Mouse (Mus musculus): ENCODE data around the gene Cops2. TPM values are rescaled to one million over a fixed set of nuclear protein-coding genes. Genes with fewer than 3 reads are reported as not detected.

Cops2 gene
- polyA plus RNA-seq (2014; fragmentation: Nextera tagmentation; extraction: Ambion mirVana) = 96.6 and 104 TPM in 2 replicates

DNA sequence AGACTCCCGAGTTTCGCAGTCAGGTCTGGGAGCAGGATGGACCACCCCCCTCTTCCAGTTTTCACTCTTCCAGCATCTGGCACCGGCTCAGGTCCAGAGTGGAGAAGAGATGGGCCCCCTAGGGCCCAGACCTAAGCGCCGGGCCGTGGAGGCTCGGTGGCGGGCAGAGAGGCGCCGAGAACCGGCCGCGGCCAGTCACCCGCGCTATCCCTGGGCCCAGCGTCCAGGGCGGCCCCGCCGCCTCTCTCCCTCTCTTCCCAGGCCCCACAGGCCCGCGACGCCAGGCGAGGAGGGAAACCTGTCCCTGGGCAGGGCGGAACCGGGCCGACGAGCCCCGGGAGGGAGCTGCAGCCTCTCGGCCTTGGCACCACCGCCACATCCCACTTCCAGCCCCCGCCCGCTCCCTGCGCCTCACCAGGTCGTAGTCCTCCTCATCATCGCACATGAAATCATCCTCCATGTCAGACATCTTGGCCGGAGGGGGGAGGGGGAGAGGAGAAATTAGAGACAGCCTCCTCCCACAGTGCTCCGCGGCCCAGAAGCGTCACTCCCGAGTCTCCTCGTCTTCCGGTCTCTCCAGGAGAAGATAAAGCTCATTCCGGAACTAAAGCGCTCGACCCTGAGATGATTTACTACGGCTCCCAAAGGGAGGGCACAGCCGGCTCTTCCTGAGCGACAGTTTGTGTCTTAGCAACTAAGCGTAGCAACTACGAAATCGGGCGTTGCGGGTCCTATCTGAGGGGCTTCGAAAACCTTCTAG lies at the start of gene Cops2, which contains the start of gene Galk2:
Cops2 (minus strand) TSS at position 619 of the 760 bp plus-strand sequence.
Galk2 (plus strand) TSS at position 589 of the 760 bp plus-strand sequence.
- Histone ChIP-seq H3K9ac (ENCODE audit: low read depth, low read length) (peak within 1 kb of the TSS; percentile 98), H3K4me3 (ENCODE audit: low read length) (peak within 1 kb of the TSS; percentile 99), H3K27ac (ENCODE audit: low read depth, low read length) (peak within 1 kb of the TSS; percentile 83), H3K36me3 (ENCODE audit: control insufficient read depth, insufficient read depth, low read length) (no peaks in the 10 kb centered on the region), H3K4me1 (ENCODE audit: control insufficient read depth, insufficient read depth, low read length) (0 out of 2 replicates have a peak, but pooled peaks cover 3% of the 10 kb centered on the region), H3K4me2 (replicated peaks; ENCODE audit: low read depth, low read length) (peak within 1 kb of the TSS; percentile 59), H3K27me3 (ENCODE audit: control insufficient read depth, insufficient read depth, low read length) (no peaks in the 10 kb centered on the region), H3K9me3 (ENCODE audit: control insufficient read depth, low read length) (no peaks in the 10 kb centered on the region)
- 0% methylated on average over 50 of the region's 54 CpGs for WGBS
- ATAC-seq (ENCODE audit: low FRiP score, low TSS enrichment) = peak; percentile 99

DNA sequence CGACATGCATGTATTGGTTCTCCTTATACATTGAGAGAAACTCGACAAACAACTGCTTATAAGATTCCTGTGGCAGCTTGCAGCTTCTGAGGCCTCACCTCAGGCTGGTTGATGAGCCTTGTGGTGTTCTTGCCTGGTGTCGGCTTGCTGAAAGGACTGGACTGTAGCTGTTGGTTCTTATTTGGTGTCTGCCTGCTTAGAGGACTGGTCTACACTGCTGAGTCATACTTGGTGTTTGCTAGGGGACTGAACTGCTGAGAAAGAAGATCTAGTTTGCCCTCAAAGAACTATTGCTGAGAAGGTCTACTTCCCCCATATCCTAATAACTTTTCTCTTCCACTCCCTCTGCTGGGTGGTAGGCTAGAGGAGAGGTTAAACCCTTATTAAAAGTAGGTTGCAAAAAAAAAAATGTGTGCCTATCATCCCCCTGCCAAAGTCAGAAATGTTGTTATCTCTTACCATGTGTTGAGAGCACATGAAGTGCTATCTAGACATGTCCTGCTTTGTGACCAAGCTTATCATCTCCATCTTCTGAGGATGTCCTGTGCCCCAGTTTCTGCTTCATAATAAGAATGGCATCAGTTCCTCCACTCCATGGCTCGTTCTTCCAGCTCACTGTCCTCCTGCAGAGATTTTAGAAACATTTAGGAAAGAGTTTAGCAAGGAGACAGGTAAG lies 48.8 kb upstream of the Cops2 start:
- WGBS = 94% methylated on average over 4 of the region's 4 CpGs
- no peaks in the 10 kb centered on the region for H3K9me3 ChIP-seq (ENCODE audit: control insufficient read depth, low read length)

DNA sequence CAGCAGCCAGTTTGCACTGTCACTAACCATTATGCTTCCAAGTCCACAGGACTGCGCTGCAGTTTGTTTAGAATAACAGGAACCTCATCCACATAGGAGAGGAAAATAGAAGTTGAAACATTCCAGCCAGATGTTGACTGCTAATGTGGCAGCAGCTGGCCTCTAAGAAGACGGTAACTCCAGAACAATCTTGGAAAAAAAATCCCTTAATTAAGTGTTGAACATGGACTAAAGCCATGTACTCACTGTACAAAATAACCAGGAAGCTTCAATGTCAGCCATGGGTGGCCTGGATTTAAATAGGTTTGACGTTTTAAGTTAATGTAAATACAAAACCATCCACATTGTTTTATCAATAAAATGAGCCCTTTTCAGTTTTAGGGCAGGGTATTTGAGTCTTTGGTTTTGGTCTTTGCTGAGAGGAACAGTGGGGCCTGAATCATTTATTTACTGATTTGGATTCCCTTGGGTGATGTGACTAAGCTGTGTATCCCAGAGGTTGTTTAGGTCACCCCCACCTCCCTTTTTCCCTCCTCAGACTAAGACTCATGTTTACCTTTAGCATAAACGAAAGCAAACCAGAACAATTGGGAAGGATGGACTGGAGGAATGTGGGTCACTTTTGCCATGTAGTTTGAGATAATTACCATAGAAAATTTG lies 47.6 kb upstream of the Cops2 start:
- Histone ChIP-seq H3K27ac (ENCODE audit: low read depth, low read length) (no peak overlapping the region), H3K4me1 (ENCODE audit: control insufficient read depth, insufficient read depth, low read length) (no peaks in the 10 kb centered on the region)
- no peak for ATAC-seq (ENCODE audit: low FRiP score, low TSS enrichment)

More for the DNA sequence above, 48.8 kb upstream of the Cops2 start:
- no peak for ATAC-seq (ENCODE audit: low FRiP score, low TSS enrichment)
- Histone ChIP-seq H3K9ac (ENCODE audit: low read depth, low read length) (no peak overlapping the region), H3K27me3 (ENCODE audit: control insufficient read depth, insufficient read depth, low read length) (no peaks in the 10 kb centered on the region), H3K4me1 (ENCODE audit: control insufficient read depth, insufficient read depth, low read length) (no peaks in the 10 kb centered on the region), H3K27ac (ENCODE audit: low read depth, low read length) (no peak overlapping the region), H3K36me3 (ENCODE audit: control insufficient read depth, insufficient read depth, low read length) (peaks cover 4% of the 10 kb centered on the region; the same call in 1 of the 2 replicates), H3K4me3 (ENCODE audit: low read length) (no peak overlapping the region), H3K4me2 (replicated peaks; ENCODE audit: low read depth, low read length) (no peak overlapping the region)

DNA sequence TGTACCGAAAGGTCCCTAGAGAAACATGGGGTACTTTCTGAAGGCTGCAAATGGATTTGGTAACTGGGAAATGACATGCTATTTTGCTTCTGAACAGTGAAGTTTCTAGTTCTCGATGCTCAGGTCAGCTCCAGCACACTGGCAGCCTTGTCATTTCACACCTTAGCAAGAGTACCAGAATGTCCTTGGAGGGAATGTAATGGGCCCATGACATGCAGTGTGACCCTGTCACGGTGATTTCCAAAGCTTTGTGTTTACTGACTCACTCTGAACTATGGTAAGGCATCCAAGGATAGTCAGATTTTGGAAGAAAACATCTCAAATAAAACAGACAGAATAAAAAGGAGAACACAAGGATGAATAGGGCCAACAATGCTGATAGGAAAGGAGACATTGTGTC lies 42.5 kb upstream of the Cops2 start:
- Histone ChIP-seq H3K4me3 (ENCODE audit: low read length) (no peak overlapping the region), H3K36me3 (ENCODE audit: control insufficient read depth, insufficient read depth, low read length) (peaks cover 10% of the 10 kb centered on the region; the same call in 1 of the 2 replicates), H3K4me1 (ENCODE audit: control insufficient read depth, insufficient read depth, low read length) (no peaks in the 10 kb centered on the region), H3K4me2 (replicated peaks; ENCODE audit: low read depth, low read length) (no peak overlapping the region), H3K27me3 (ENCODE audit: control insufficient read depth, insufficient read depth, low read length) (no peaks in the 10 kb centered on the region), H3K9me3 (ENCODE audit: control insufficient read depth, low read length) (no peaks in the 10 kb centered on the region), H3K9ac (ENCODE audit: low read depth, low read length) (no peak overlapping the region), H3K27ac (ENCODE audit: low read depth, low read length) (no peak overlapping the region)
- ATAC-seq (ENCODE audit: low FRiP score, low TSS enrichment) = no peak
- 88% methylated on average over 3 of the region's 3 CpGs for WGBS

More for the DNA sequence above, 47.6 kb upstream of the Cops2 start:
- 86% methylated on average over 4 of the region's 4 CpGs for WGBS
- H3K36me3 ChIP-seq (ENCODE audit: control insufficient read depth, insufficient read depth, low read length) = peaks cover 4% of the 10 kb centered on the region; the same call in 1 of the 2 replicates
- H3K4me3 ChIP-seq (ENCODE audit: low read length) = no peak overlapping the region
- H3K9me3 ChIP-seq (ENCODE audit: control insufficient read depth, low read length) = no peaks in the 10 kb centered on the region
- H3K4me2 ChIP-seq (replicated peaks; ENCODE audit: low read depth, low read length) = no peak overlapping the region
- H3K27me3 ChIP-seq (ENCODE audit: control insufficient read depth, insufficient read depth, low read length) = no peaks in the 10 kb centered on the region
- no peak overlapping the region for H3K9ac ChIP-seq (ENCODE audit: low read depth, low read length)

DNA sequence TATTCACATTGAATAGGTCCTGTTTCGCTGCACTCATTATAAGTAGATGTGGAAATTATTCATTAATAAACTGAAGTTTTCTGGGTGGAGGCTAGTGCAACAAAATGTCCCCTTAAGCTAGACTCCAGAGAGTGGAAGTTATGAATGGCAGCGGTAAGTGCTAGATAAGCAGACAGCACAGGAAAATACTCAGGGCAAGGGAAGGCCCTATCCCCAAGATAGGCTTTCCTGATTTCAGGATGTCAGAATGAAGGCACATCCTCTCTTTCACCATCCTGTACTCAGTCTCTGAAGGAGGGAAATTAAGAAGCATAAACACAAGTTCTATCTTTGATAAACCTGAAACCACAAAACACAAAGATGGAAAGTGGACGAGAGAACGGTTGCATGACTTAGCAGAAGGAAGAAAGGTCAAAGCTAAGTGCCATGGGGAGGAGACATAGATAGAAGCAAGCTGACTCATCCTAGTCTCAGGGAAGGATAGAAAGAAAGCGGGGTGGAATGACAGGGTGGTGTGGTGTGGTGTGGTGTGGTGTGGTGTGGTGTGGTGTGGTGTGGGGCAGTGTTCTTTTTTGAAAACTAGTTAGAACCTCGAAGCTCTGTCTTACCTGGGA lies 42.0 kb upstream of the Cops2 start:
- Histone ChIP-seq H3K9me3 (ENCODE audit: control insufficient read depth, low read length) (no peaks in the 10 kb centered on the region), H3K36me3 (ENCODE audit: control insufficient read depth, insufficient read depth, low read length) (peaks cover 10% of the 10 kb centered on the region; the same call in 1 of the 2 replicates), H3K27me3 (ENCODE audit: control insufficient read depth, insufficient read depth, low read length) (no peaks in the 10 kb centered on the region), H3K9ac (ENCODE audit: low read depth, low read length) (no peak overlapping the region), H3K4me1 (ENCODE audit: control insufficient read depth, insufficient read depth, low read length) (no peaks in the 10 kb centered on the region), H3K27ac (ENCODE audit: low read depth, low read length) (no peak overlapping the region), H3K4me3 (ENCODE audit: low read length) (no peak overlapping the region), H3K4me2 (replicated peaks; ENCODE audit: low read depth, low read length) (no peak overlapping the region)
- 86% methylated on average over 6 of the region's 6 CpGs for WGBS
- no peak for ATAC-seq (ENCODE audit: low FRiP score, low TSS enrichment)

DNA sequence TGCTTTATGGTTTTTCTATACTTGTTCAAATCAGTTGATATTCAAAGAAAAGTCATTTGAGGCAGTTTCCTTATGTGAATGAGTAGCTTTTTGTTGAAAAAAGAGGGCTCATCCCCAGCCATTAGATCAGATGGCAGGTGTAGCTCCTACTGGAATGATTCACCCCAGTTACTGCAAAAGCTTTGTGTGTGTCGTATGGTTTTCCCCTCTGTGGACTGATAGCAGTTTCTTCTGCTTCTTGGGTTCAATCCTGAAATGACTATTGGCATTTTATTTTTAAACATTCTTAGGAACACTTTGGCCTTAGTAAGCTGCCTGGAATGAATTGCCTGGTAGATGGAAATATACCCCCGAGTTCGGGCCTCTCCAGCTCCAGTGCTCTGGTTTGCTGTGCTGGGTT lies 37.4 kb upstream of the Cops2 start:
- ATAC-seq (ENCODE audit: low FRiP score, low TSS enrichment) = no peak
- H3K9ac ChIP-seq (ENCODE audit: low read depth, low read length) = no peak overlapping the region
- peaks cover 5% of the 10 kb centered on the region; the same call in 1 of the 2 replicates for H3K36me3 ChIP-seq (ENCODE audit: control insufficient read depth, insufficient read depth, low read length)
- 95% methylated on average over 3 of the region's 3 CpGs for WGBS
- no peak overlapping the region for H3K4me3 ChIP-seq (ENCODE audit: low read length)
- no peak overlapping the region for H3K4me2 ChIP-seq (replicated peaks; ENCODE audit: low read depth, low read length)
- no peaks in the 10 kb centered on the region for H3K27me3 ChIP-seq (ENCODE audit: control insufficient read depth, insufficient read depth, low read length)
- no peak overlapping the region for H3K27ac ChIP-seq (ENCODE audit: low read depth, low read length)
- H3K9me3 ChIP-seq (ENCODE audit: control insufficient read depth, low read length) = no peaks in the 10 kb centered on the region
- H3K4me1 ChIP-seq (ENCODE audit: control insufficient read depth, insufficient read depth, low read length) = no peaks in the 10 kb centered on the region

DNA sequence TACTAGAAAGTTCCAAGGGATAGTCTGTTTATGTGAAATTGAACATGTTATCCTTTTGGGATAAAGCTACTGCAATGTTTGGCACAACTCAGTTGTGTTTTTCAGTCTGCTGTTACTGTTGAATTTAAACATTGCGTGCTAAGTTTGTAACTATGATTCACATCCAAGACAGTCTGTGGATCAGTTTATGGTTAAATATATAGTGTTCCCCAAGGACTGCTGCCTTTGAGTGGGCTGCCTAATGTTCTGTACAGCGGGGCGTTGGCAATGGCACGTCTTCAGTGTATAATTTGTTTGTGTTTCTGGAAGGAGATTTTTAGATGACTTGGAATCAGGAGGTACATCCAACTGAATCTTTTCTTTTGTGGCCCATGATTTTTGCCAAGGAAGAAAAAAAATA lies 36.2 kb upstream of the Cops2 start:
- Histone ChIP-seq H3K36me3 (ENCODE audit: control insufficient read depth, insufficient read depth, low read length) (peaks cover 5% of the 10 kb centered on the region; the same call in 1 of the 2 replicates), H3K9me3 (ENCODE audit: control insufficient read depth, low read length) (no peaks in the 10 kb centered on the region), H3K9ac (ENCODE audit: low read depth, low read length) (no peak overlapping the region), H3K27ac (ENCODE audit: low read depth, low read length) (no peak overlapping the region), H3K4me2 (replicated peaks; ENCODE audit: low read depth, low read length) (no peak overlapping the region), H3K4me3 (ENCODE audit: low read length) (no peak overlapping the region), H3K4me1 (ENCODE audit: control insufficient read depth, insufficient read depth, low read length) (no peaks in the 10 kb centered on the region), H3K27me3 (ENCODE audit: control insufficient read depth, insufficient read depth, low read length) (no peaks in the 10 kb centered on the region)
- no peak for ATAC-seq (ENCODE audit: low FRiP score, low TSS enrichment)
- WGBS = 75% methylated on average over 4 of the region's 4 CpGs

DNA sequence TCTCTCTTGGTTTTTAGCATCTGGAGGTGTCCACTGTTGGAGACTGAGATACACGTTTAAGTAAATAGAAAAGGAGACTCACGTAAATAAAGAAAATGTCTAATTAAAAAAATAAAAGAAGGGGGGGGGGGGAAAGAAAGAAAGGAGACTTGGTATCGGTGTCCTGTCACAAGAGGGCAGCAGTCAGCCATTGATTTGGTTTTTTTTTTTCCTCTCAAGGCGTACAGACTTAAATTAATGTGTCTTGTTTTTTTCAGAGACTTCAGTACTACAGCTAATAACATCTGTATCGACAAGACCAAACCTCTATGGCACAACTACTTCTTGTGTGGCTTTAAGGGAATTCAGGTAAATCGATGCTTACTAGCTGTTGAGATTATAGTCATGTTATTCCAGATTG lies 34.2 kb upstream of the Cops2 start:
- Histone ChIP-seq H3K9ac (ENCODE audit: low read depth, low read length) (no peak overlapping the region), H3K27ac (ENCODE audit: low read depth, low read length) (no peak overlapping the region), H3K4me1 (ENCODE audit: control insufficient read depth, insufficient read depth, low read length) (no peaks in the 10 kb centered on the region), H3K36me3 (ENCODE audit: control insufficient read depth, insufficient read depth, low read length) (peaks cover 5% of the 10 kb centered on the region; the same call in 1 of the 2 replicates), H3K4me2 (replicated peaks; ENCODE audit: low read depth, low read length) (no peak overlapping the region), H3K27me3 (ENCODE audit: control insufficient read depth, insufficient read depth, low read length) (no peaks in the 10 kb centered on the region), H3K4me3 (ENCODE audit: low read length) (no peak overlapping the region), H3K9me3 (ENCODE audit: control insufficient read depth, low read length) (no peaks in the 10 kb centered on the region)
- no peak for ATAC-seq (ENCODE audit: low FRiP score, low TSS enrichment)
- 47% methylated on average over 6 of the region's 6 CpGs for WGBS
